ENCODE assay signal across 8 mouse cellular contexts in genomic region chr8:64691591-64692401, GRCm38 (mm10). TPM values are rescaled to one million over a fixed set of nuclear protein-coding genes. Genes with fewer than 3 reads are reported as not detected.
DNase-seq lines count a peak whose midpoint lies in the region; ATAC-seq and TF ChIP-seq lines count a peak whose summit lies in the region.

No protein-coding gene starts in this region.

- H3K9ac ChIP-seq in kidney, embryonic 15.5 days, result peak overlapping the region; percentile 71; the same call in 1 of the 2 replicates
- H3K9ac ChIP-seq in forebrain, embryonic 14.5 days (ENCODE audit: low read length), result peak overlapping the region; percentile 98

- H3K36me3 ChIP-seq in kidney, embryonic 15.5 days, result no peaks in the 10 kb centered on the region
- no peaks in the 10 kb centered on the region for H3K36me3 ChIP-seq in forebrain, embryonic 14.5 days (ENCODE audit: control insufficient read depth, insufficient read depth, low read length)
- H3K36me3 ChIP-seq in midbrain, embryonic 10.5 days, result peaks cover 9% of the 10 kb centered on the region; the same call in 1 of the 2 replicates

- H3K4me1 ChIP-seq in kidney, embryonic 15.5 days, result peaks cover 15% of the 10 kb centered on the region
- H3K4me1 ChIP-seq in forebrain, embryonic 14.5 days (ENCODE audit: control insufficient read depth, insufficient read depth, low read length), result peaks cover 22% of the 10 kb centered on the region
- H3K4me1 ChIP-seq in midbrain, embryonic 10.5 days, result peaks cover 36% of the 10 kb centered on the region

- peak overlapping the region; percentile 65 for H3K4me3 ChIP-seq in kidney, embryonic 15.5 days (replicated peaks)
- peak overlapping the region; percentile 77 for H3K4me3 ChIP-seq in forebrain, embryonic 14.5 days (ENCODE audit: low read depth, low read length)
- peak overlapping the region; percentile 77 for H3K4me3 ChIP-seq in midbrain, embryonic 10.5 days

- no peaks in the 10 kb centered on the region for H3K9me3 ChIP-seq in kidney, embryonic 15.5 days (replicated peaks)
- no peaks in the 10 kb centered on the region for H3K9me3 ChIP-seq in forebrain, embryonic 14.5 days (replicated peaks; ENCODE audit: control insufficient read depth, low read length)
- H3K9me3 ChIP-seq in midbrain, embryonic 10.5 days (replicated peaks), result no peaks in the 10 kb centered on the region

- H3K27ac ChIP-seq in kidney, embryonic 15.5 days, result no peak overlapping the region
- H3K27ac ChIP-seq in forebrain, embryonic 14.5 days (ENCODE audit: low read depth, low read length), result peak overlapping the region; percentile 99
- peak overlapping the region; percentile 98 for H3K27ac ChIP-seq in midbrain, embryonic 10.5 days (replicated peaks)

- TF ChIP-seq POLR2A in brain, embryonic 14.5 days (IDR thresholded peaks at IDR 0.05; ENCODE audit: borderline replicate concordance, extremely low read depth, insufficient read depth, insufficient read length, poor library complexity, severe bottlenecking), result no peak

- 15% methylated on average over 16 of the region's 16 CpGs for WGBS in kidney, embryonic 15.5 days
- 3% methylated on average over 16 of the region's 16 CpGs for WGBS in forebrain, embryonic 14.5 days
- 5% methylated on average over 16 of the region's 16 CpGs for WGBS in midbrain, embryonic 10.5 days

- H3K4me2 ChIP-seq in kidney, embryonic 15.5 days, result peak overlapping the region; percentile 94
- H3K4me2 ChIP-seq in forebrain, embryonic 14.5 days (ENCODE audit: low read length), result peak overlapping the region; percentile 62

- TF ChIP-seq CTCF in brain, embryonic 14.5 days (IDR thresholded peaks at IDR 0.05; ENCODE audit: borderline replicate concordance, extremely low read depth, insufficient read depth, insufficient read length), result no peak

- H3K27me3 ChIP-seq in kidney, embryonic 15.5 days, result peaks cover 16% of the 10 kb centered on the region
- no peaks in the 10 kb centered on the region for H3K27me3 ChIP-seq in forebrain, embryonic 14.5 days (replicated peaks; ENCODE audit: control insufficient read depth, insufficient read depth, low read length)
- peaks cover 17% of the 10 kb centered on the region for H3K27me3 ChIP-seq in midbrain, embryonic 10.5 days (ENCODE audit: low read depth, poor library complexity, severe bottlenecking)

- ATAC-seq in kidney, embryonic 15.5 days (replicated peaks; ENCODE audit: low FRiP score), result no peak
- peak; percentile 11; the same call in 1 of the 2 replicates for ATAC-seq in forebrain, embryonic 14.5 days

- no peak for DNase-seq in kidney, adult 11 months
- DNase-seq in brain, embryonic 14.5 days (ENCODE audit: low read depth), result peak; percentile 64
- peak; percentile 41 for DNase-seq in forebrain, embryonic 14.5 days (ENCODE audit: low spot score)
- DNase-seq in midbrain, embryonic 10.5 days (ENCODE audit: low spot score), result peak; percentile 20
- DNase-seq in thymus, postnatal 14 days, result no peak
- DNase-seq in urinary bladder, postnatal 25 days (ENCODE audit: low spot score), result no peak
- DNase-seq in thymus, postnatal 0 days (ENCODE audit: low spot score), result no peak

RNA-seq across cellular contexts. Expression of gene Cpe, which starts 1.1 kb away (rescaled TPM):
- polyA plus RNA-seq in kidney, embryonic 15.5 days (2015; fragmentation: Nextera tagmentation; extraction: Ambion mirVana), result 75.0 and 80.8 TPM in 2 replicates
- polyA plus RNA-seq in brain, embryonic 14.5 days (2012; rRNA removed), result 200 and 339 TPM in 2 replicates
- polyA plus RNA-seq in forebrain, embryonic 14.5 days (2014; fragmentation: Nextera tagmentation; extraction: Ambion mirVana), result 438 and 505 TPM in 2 replicates
- 163 and 215 TPM in 2 replicates for polyA plus RNA-seq in midbrain, embryonic 10.5 days (2016; fragmentation: Nextera tagmentation; extraction: Ambion mirVana)
- 15.3 and 17.8 TPM in 2 replicates for polyA plus RNA-seq in thymus, postnatal 0 days (2015; fragmentation: Nextera tagmentation; extraction: Ambion mirVana)

RNA-seq across cellular contexts. Expression of gene Msmo1, which starts 41.8 kb away (rescaled TPM):
- polyA plus RNA-seq in kidney, embryonic 15.5 days (2015; fragmentation: Nextera tagmentation; extraction: Ambion mirVana), result 87.6 and 94.4 TPM in 2 replicates
- polyA plus RNA-seq in brain, embryonic 14.5 days (2012; rRNA removed), result 88.1 and 93.4 TPM in 2 replicates
- 172 and 188 TPM in 2 replicates for polyA plus RNA-seq in forebrain, embryonic 14.5 days (2014; fragmentation: Nextera tagmentation; extraction: Ambion mirVana)
- polyA plus RNA-seq in midbrain, embryonic 10.5 days (2016; fragmentation: Nextera tagmentation; extraction: Ambion mirVana), result 234 and 248 TPM in 2 replicates
- polyA plus RNA-seq in thymus, postnatal 0 days (2015; fragmentation: Nextera tagmentation; extraction: Ambion mirVana), result 58.5 and 62.0 TPM in 2 replicates

Comparison
In these comparisons a context has a peak if more than half of its experiments do, and no peak if none do; other contexts are left out.
1. DNase-seq: peak in brain, embryonic 14.5 days (single experiment), forebrain, embryonic 14.5 days (single experiment) and midbrain, embryonic 10.5 days (single experiment); none in kidney, adult 11 months (single experiment), thymus, postnatal 14 days (single experiment), urinary bladder, postnatal 25 days (single experiment) and thymus, postnatal 0 days (single experiment).
2. Peak in every context shown above with its lines, with median percentiles within 50 percentile points of each other: H3K4me3 ChIP-seq.